12 mouse cellular contexts compared by ENCODE assay signal in genomic region chr3:81154420-81154819, GRCm38 (mm10).
"Had no signal": no experiment of that assay in that cellular context is flagged by ENCODE, and none has a peak within 500 bp of the region (broad histone marks: within the 10 kb centered on the region; RNA-seq: fewer than 3 reads in every experiment).

No protein-coding gene starts in this region.

- DNase-seq: retina, postnatal 1 day; right cerebral cortex, adult 18-20 months; right cerebral cortex, postnatal 14 days; right cerebral cortex, postnatal 25 days; right cerebral cortex, postnatal 4 days; spleen, adult 18-20 months; thymus, adult 18-20 months; thymus, adult 2 months; thymus, postnatal 14 days; thymus, postnatal 25 days; thymus, postnatal 36 days; thymus, postnatal 4 days had no signal
